Mouse (Mus musculus) central nervous system, embryonic 11.5 days (tissue): ENCODE results near the gene Slc10a7. TPM values are rescaled to one million over a fixed set of nuclear protein-coding genes. Genes with fewer than 3 reads are reported as not detected.

Experiments used
- polyA plus RNA-seq: library from polyadenylated mRNA; depleted of rRNA; stranded (reverse); fragments of >200 nt; gene quantifications from 2 replicates; pipeline ENCODE4 v1.2.3, GENCODE M21; 2012; rRNA removed

The Slc10a7 gene
- polyA plus RNA-seq: 8.9 and 13.9 TPM in 2 replicates

DNA sequence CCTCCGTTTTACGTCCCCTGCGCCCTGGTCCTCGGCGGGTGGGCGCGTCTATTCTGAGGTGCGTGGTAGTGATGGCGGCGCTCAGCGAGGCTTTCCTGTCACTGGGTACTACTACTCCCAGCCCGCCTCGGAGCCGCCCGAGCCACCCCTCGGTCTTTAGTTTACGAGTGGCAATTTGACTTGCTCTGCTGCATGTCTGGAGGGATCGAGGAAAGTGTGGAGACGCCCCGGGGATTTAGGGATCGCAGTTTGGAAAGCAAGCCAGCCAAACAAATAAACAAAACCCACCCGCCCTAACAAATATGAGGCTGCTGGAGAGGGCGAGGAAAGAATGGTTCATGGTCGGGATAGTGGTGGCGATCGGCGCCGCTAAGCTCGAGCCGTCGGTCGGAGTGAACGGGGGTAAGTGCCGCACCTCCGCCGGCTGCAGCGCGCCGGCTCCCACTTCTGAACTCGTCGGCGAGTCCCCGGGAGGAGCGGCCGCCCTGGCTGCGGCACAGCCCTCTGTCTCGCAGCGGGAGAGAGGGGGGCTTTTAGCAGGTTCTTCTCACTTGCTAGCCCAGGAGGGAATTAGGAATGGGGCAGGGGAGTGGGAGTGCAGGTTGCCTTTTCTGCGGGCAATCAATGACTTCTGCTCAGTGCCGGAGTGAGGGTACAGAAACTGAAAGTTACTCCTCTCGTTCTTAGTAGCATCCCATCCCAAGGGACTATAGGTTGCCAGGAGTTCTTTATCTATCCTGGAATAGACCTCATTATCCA, at the start of gene Slc10a7:
TSS of gene Slc10a7 (plus strand) at position 74 of the 759 bp plus-strand sequence.

DNA sequence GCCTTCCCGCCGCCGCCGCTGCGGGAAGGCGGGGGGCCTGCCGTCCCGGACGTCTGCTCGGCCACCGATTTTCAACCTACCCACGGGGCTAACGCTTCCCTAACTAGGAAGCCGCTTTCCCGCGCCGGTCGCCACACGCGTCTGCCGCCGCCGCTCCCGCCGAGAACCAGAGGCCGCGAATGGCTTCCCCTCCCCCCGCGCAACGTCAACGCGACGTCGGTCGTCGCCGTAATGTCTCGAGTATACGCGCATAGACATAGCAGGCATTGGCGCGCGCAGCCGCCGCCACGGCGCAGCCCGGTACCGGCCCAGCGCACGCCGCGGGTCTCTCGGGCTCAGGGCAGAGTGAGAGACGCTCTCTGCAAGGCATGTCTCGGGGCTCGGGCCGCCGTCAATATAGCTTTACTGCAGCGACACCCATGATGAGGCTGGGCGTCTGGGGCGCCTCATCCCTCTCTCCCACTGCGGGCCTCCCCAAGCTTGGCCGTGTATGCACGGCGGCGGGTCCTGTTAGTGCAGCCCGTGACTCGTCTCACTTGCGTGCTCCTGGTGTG, 350 bp upstream of the Slc10a7 start, which contains the start of gene Rbmxl1:
TSS of gene Rbmxl1 (minus strand) at position 180 of the 554 bp plus-strand sequence.

Other genes with a start within 250 kb of the Slc10a7 start
- 1.1 and 1.6 TPM in 2 replicates for gene Pou4f2, start 72.7 kb upstream of the Slc10a7 start, polyA plus RNA-seq
- gene Rbmxl1, start 448 bp upstream of the Slc10a7 start, polyA plus RNA-seq: 191 and 228 TPM in 2 replicates